Mouse (Mus musculus): ENCODE measurements around the gene Trip11. TPM values are rescaled to one million over a fixed set of nuclear protein-coding genes. Genes with fewer than 3 reads are reported as not detected.

Trip11 gene
- polyA plus RNA-seq, 1 experiment from 2014 or later: 25.7 TPM

GRCm38 (mm10) chr12:101798189-101798922 lies 114.7 kb downstream of the Trip11 start:
- Histone ChIP-seq H3K27ac (ENCODE audit: low read length) (no peak overlapping the region), H3K36me3 (ENCODE audit: control insufficient read depth, insufficient read depth, low read length) (no peaks in the 10 kb centered on the region), H3K4me2 (ENCODE audit: low read depth, low read length) (no peak overlapping the region), H3K9ac (ENCODE audit: low read depth, low read length) (no peak overlapping the region), H3K27me3 (replicated peaks; ENCODE audit: control insufficient read depth, insufficient read depth, low read length) (no peaks in the 10 kb centered on the region), H3K4me1 (ENCODE audit: control insufficient read depth, insufficient read depth, low read length) (no peaks in the 10 kb centered on the region), H3K9me3 (ENCODE audit: control insufficient read depth, low read length) (no peaks in the 10 kb centered on the region), H3K4me3 (ENCODE audit: low read length) (no peak overlapping the region)
- WGBS: 62% methylated on average over 7 of the region's 7 CpGs
- ATAC-seq: no peak

DNA sequence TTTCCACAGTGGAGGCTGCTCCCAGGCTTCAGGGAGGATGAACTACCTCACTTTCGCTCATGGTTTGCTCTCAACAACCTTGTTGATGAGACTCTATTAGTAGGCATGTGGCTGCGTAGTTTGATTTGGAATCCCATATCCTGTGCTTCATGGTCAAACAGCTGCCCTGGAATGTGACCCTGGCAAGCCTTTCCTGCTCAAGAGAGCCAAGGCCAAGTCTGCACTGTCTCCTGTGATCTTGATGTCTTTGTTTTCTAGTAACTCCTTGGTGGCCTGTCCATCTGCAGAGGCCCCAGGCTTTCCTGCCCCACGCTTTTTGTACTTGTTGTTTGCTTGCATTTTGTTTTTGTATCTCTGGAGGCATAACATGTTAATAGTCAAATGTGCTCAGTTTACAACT lies 118.6 kb downstream of the Trip11 start:
- Histone ChIP-seq H3K4me3 (ENCODE audit: low read length) (no peak overlapping the region), H3K36me3 (ENCODE audit: control insufficient read depth, insufficient read depth, low read length) (no peaks in the 10 kb centered on the region), H3K9ac (ENCODE audit: low read depth, low read length) (no peak overlapping the region), H3K27ac (ENCODE audit: low read length) (no peak overlapping the region), H3K27me3 (replicated peaks; ENCODE audit: control insufficient read depth, insufficient read depth, low read length) (no peaks in the 10 kb centered on the region), H3K9me3 (ENCODE audit: control insufficient read depth, low read length) (no peaks in the 10 kb centered on the region), H3K4me1 (ENCODE audit: control insufficient read depth, insufficient read depth, low read length) (no peaks in the 10 kb centered on the region), H3K4me2 (ENCODE audit: low read depth, low read length) (no peak overlapping the region)
- no peak for ATAC-seq
- WGBS: 79% methylated on average over 3 of the region's 3 CpGs

- Histone ChIP-seq H3K4me2 (ENCODE audit: low read depth, low read length) (no peak overlapping the region), H3K9me3 (ENCODE audit: control insufficient read depth, low read length) (no peaks in the 10 kb centered on the region), H3K4me3 (ENCODE audit: low read length) (no peak overlapping the region), H3K27me3 (replicated peaks; ENCODE audit: control insufficient read depth, insufficient read depth, low read length) (no peaks in the 10 kb centered on the region), H3K4me1 (ENCODE audit: control insufficient read depth, insufficient read depth, low read length) (no peaks in the 10 kb centered on the region), H3K36me3 (ENCODE audit: control insufficient read depth, insufficient read depth, low read length) (no peaks in the 10 kb centered on the region), H3K9ac (ENCODE audit: low read depth, low read length) (no peak overlapping the region), H3K27ac (ENCODE audit: low read length) (no peak overlapping the region)
- WGBS: 74% methylated on average over 5 of the region's 5 CpGs
- ATAC-seq: no peak
Measured at GRCm38 (mm10) chr12:101793221-101793621, 119.8 kb downstream of the Trip11 start.

- 90% methylated on average over 4 of the region's 4 CpGs for WGBS
- Histone ChIP-seq H3K4me1 (ENCODE audit: control insufficient read depth, insufficient read depth, low read length) (no peaks in the 10 kb centered on the region), H3K4me2 (ENCODE audit: low read depth, low read length) (no peak overlapping the region), H3K9ac (ENCODE audit: low read depth, low read length) (no peak overlapping the region), H3K27ac (ENCODE audit: low read length) (no peak overlapping the region), H3K4me3 (ENCODE audit: low read length) (no peak overlapping the region), H3K36me3 (ENCODE audit: control insufficient read depth, insufficient read depth, low read length) (no peaks in the 10 kb centered on the region), H3K27me3 (replicated peaks; ENCODE audit: control insufficient read depth, insufficient read depth, low read length) (no peaks in the 10 kb centered on the region), H3K9me3 (ENCODE audit: control insufficient read depth, low read length) (no peaks in the 10 kb centered on the region)
- no peak for ATAC-seq
Measured at GRCm38 (mm10) chr12:101792684-101793083, 120.4 kb downstream of the Trip11 start.

DNA sequence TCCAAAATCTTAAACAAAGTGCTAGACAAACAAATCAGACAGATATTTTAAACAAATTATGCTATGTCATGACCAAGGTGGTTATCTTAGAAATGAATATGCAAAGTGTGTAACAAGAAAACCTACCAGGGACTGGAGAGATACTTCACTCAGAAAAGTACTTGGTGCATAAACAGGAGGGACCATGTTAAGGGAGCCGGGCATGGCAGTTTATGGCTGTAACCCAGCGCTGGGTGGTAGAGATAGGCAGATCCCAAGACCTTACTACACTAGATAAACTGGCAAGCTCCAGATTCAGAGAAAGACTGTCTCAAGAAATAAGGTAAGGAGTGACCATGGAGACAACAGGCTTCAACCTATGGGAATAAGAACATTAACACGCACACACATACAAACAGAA lies 123.3 kb downstream of the Trip11 start:
- H3K4me3 ChIP-seq (ENCODE audit: low read length): no peak overlapping the region
- WGBS: 84% methylated on average over 3 of the region's 3 CpGs
- H3K9ac ChIP-seq (ENCODE audit: low read depth, low read length): no peak overlapping the region
- no peak overlapping the region for H3K4me2 ChIP-seq (ENCODE audit: low read depth, low read length)
- H3K36me3 ChIP-seq (ENCODE audit: control insufficient read depth, insufficient read depth, low read length): no peaks in the 10 kb centered on the region
- no peaks in the 10 kb centered on the region for H3K27me3 ChIP-seq (replicated peaks; ENCODE audit: control insufficient read depth, insufficient read depth, low read length)
- no peak for ATAC-seq
- H3K4me1 ChIP-seq (ENCODE audit: control insufficient read depth, insufficient read depth, low read length): no peaks in the 10 kb centered on the region
- H3K9me3 ChIP-seq (ENCODE audit: control insufficient read depth, low read length): no peaks in the 10 kb centered on the region
- no peak overlapping the region for H3K27ac ChIP-seq (ENCODE audit: low read length)

DNA sequence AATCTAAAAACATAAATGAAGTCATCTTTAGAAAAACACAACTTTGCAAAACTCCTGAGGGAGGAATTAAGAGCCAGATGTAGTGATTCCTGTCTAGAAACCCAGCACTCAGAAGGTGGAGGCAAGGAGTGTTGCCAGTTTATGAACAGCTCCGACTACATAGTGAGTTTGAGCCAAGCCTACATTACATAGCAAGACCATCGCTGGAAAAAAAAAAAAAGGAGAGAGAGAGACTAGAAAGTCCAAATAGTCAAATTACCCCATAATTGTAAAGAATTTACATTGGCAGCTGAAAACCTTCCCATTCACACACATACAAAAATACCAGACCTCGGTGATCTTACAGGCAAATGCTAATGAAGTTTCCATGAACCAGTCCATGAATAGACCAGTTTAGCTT lies 123.8 kb downstream of the Trip11 start:
- Histone ChIP-seq H3K27me3 (replicated peaks; ENCODE audit: control insufficient read depth, insufficient read depth, low read length) (no peaks in the 10 kb centered on the region), H3K9ac (ENCODE audit: low read depth, low read length) (no peak overlapping the region), H3K27ac (ENCODE audit: low read length) (no peak overlapping the region), H3K4me1 (ENCODE audit: control insufficient read depth, insufficient read depth, low read length) (no peaks in the 10 kb centered on the region), H3K4me2 (ENCODE audit: low read depth, low read length) (no peak overlapping the region), H3K36me3 (ENCODE audit: control insufficient read depth, insufficient read depth, low read length) (no peaks in the 10 kb centered on the region), H3K4me3 (ENCODE audit: low read length) (no peak overlapping the region), H3K9me3 (ENCODE audit: control insufficient read depth, low read length) (no peaks in the 10 kb centered on the region)
- no peak for ATAC-seq
- 75% methylated on average over 3 of the region's 3 CpGs for WGBS

Other genes starting within 250 kb of the Trip11 start
- gene Tc2n, start 194.7 kb downstream of the Trip11 start, polyA plus RNA-seq (2015; fragmentation: Nextera tagmentation; extraction: Ambion mirVana): 3.6 and 4.3 TPM in 2 replicates
- gene Fbln5, start 94.2 kb downstream of the Trip11 start, polyA plus RNA-seq (2015; fragmentation: Nextera tagmentation; extraction: Ambion mirVana): 59.6 and 64.9 TPM in 2 replicates
- 13.1 and 14.0 TPM in 2 replicates for gene Atxn3, start 45.0 kb upstream of the Trip11 start, polyA plus RNA-seq (2015; fragmentation: Nextera tagmentation; extraction: Ambion mirVana)
- gene Cpsf2, start 62.7 kb upstream of the Trip11 start, polyA plus RNA-seq (2015; fragmentation: Nextera tagmentation; extraction: Ambion mirVana): 19.8 and 22.8 TPM in 2 replicates
- gene Slc24a4, start 215.5 kb upstream of the Trip11 start, polyA plus RNA-seq (2015; fragmentation: Nextera tagmentation; extraction: Ambion mirVana): 0.75 and 0.86 TPM in 2 replicates

Measured in intestine, embryonic 16.5 days (tissue).